Mouse (Mus musculus): Measurements from ENCODE around the gene Gm45837.

DNA sequence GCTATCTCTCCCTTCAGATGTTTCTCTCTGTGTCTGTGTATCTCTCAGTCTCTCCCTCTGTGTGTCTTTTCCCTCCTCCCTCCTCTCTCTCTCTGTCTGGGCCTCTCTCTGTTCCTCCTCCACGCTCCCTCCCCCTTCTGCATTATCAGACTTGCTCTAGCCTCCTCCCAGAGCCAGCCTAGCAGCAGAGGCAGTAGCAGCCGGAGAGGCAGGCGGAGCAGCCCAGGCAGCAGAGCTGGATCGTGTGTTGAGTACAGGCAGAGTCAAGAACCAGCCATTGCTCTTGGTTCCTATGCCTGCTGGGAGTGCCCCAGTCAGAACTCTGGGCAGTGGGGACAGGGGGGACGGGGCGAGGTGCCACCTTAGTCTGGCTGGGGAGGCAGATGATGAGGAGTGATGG, 10.8 kb downstream of the Gm45837 start, which contains the start of gene Pde2a:
- no peak for TF ChIP-seq CTCF (IDR thresholded peaks at IDR 0.05; ENCODE audit: low read depth)
- TF ChIP-seq EP300 (IDR thresholded peaks at IDR 0.05; ENCODE audit: low read depth), result 0 out of 2 replicates have a peak, but pooled peaks have one; percentile 40

Data from liver, embryonic 14.5 days (tissue).